Mouse (Mus musculus): Measurements from ENCODE around the gene Vmn1r17.
"Not testable (repeated sequence)": the region's sequence is repeated elsewhere in the genome, so short reads cannot be mapped to it uniquely, and the experiment has no call there.

The Vmn1r17 gene

GRCm38 (mm10) chr6:57363627-57364026 is at the start of gene Vmn1r17:
TSS of gene Vmn1r17 (minus strand) at chr6:57363727.
- DNase-seq = no peak

DNA sequence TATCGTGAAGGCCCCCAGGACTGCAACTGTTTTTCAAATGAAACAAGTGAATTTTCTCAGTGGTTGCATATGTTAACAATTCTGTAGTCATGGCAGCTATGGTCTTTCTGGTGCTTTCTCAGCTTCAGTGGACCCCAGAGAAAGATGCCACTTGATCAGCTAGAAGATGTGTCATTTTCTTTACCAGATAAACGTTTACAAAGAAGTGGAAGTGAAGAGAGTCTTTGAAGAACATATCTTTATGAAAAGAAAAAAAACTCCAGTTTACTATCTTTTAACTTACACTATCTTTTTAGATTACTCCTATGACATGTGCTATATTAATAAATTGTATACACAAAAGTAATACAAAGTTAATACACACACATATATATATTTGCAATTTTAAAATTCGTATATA is 40.0 kb upstream of the Vmn1r17 start, which contains the start of gene Vmn1r19:
Vmn1r19 (plus strand) TSS at position 301 of the 400 bp plus-strand sequence.
- DNase-seq = not testable (repeated sequence)

DNA sequence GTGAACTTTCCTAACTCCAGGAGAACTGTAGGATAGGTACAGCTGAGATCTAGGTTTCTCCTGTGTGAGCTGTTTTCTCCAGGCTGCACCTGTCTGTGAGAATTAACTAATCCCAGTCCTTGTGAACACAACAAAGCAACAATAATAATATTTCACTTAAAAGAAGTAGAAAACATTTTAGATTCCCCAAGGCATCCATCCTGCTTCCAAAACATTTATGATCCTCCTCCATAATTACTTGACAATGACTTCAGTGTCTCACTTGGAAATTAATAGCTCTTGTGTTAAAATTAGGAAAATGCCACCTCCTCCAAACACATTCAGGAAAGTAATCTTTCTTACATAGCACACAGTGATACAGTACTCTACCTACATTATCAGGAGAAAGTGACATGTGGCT is 32.2 kb upstream of the Vmn1r17 start, which contains the start of gene Vmn1r18:
Vmn1r18 (minus strand) TSS at position 101 of the 400 bp plus-strand sequence.
- DNase-seq = no peak

DNA sequence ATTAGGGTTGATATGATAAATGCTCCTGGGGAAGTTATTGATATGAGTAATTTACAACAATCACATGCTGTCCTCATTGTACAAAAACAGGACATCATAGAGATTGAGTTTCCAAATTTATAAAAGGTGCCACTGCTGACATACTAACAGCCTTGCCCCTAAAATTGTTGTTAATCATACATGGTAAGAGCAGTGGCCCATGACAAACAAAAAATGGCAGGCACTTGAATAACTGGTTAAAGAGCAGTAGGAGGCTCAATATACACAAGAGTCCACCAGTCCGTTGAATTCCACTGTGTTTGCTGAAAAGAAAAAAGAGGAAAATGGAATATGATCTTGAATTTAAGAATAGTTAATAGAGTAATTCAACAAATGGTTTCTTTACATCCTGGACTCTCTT is 4.0 kb upstream of the Vmn1r17 start:
- no peak for DNase-seq

DNA sequence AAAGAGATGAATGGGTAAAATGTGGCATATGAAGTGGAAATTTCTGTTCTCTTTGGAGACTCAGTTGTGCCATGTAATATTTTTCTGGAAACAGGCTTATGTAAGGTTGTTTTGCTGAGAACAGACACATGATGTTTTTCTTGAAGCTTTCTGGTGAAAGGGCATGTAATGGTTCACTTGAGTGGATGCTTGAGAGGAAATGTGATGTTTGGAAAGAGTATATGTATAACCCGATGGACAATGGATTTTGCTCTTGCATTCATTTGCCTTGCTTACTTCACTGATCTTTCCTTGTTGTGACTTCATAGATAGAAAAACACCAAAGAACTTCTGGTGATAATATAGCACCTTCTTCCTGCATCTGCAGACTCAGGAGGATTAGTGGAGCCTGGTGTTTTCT is 2.3 kb upstream of the Vmn1r17 start:
- DNase-seq = not testable (repeated sequence)

GRCm38 (mm10) chr6:57356864-57357263 is 6.7 kb downstream of the Vmn1r17 start:
- DNase-seq = no peak

GRCm38 (mm10) chr6:57329394-57329793 is 34.1 kb downstream of the Vmn1r17 start, which contains the start of gene Vmn1r16:
TSS of gene Vmn1r16 (minus strand) at chr6:57329494.
- no peak for DNase-seq

DNA sequence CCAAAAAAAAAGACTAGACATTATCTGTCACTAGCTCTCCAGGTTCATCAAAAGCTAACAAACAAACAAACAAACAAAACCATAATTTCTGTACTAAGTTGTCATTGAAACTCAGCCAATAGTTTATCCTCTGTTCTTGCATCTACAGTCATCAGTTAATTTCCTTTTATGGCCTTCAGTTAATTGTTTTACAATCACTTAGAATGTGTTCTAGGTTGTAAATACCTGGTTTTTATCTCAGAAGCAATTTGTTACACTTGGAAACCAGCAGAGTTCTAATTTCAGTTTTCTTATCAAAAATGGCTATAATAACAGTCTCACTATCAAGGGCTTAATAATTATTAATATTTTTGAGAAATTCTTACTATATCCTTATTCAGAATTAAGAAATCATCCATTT is 37.4 kb downstream of the Vmn1r17 start:
- DNase-seq = no peak

Data from cerebellum, adult 11 months (tissue).